Mouse (Mus musculus) G1E (cell line): ENCODE results near the gene Fbf1.

ENCODE experiments used
- CTCF ChIP-seq: IDR thresholded peaks from 2 replicates; pipeline ENCODE4 v1.5.1; 2012; ENCODE audit warnings: low read depth, low read length, inconsistent platforms, mixed read lengths
- GATA2 ChIP-seq: IDR thresholded peaks from 2 replicates; pipeline ENCODE4 v1.6.1; 2012; ENCODE audit warnings: low read depth, low read length, inconsistent platforms, borderline replicate concordance

GRCm38 (mm10) chr11:116201151-116201550, 33.2 kb upstream of the Fbf1 start:
- TF ChIP-seq CTCF, result no peak
- no peak for TF ChIP-seq GATA2
